Mouse (Mus musculus) spleen, adult 2 months (tissue): ENCODE measurements around the gene Pole.

ENCODE experiments used
- CTCF ChIP-seq: fragments of 200-500 bp; IDR thresholded peaks from 2 replicates; pipeline ENCODE4 v1.5.1; 2011; ENCODE audit warnings: mild to moderate bottlenecking, inconsistent platforms; ENCODE audit not compliant: insufficient read depth, insufficient read length, insufficient replicate concordance; ENCODE audit errors: extremely low read depth
- POLR2A ChIP-seq: fragments of 200-500 bp; IDR thresholded peaks from 2 replicates; pipeline ENCODE4 v1.6.1; 2011; ENCODE audit warnings: low read depth, low read length, inconsistent platforms

DNA sequence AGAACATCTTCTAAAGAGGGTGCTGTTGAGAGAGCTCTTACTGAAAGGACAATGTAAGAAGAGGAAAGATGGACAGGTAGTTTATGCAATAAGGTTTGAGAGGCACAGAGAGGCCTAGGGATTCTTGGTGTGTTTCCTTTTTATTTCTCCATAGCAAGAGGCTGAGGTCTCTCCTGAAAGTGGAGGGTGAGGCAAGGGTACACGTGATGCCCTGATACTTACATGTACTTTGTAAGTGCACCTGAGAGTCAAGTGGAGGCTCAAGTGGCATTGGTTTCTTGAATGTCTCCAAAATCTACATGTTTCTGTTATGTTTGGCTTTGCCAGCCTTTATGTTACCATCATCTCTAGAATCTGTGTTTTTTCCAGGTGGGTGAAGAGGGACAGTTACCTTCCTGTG is 10.5 kb downstream of the Pole start:
- no peak for TF ChIP-seq POLR2A
- TF ChIP-seq CTCF = no peak
